Mouse (Mus musculus): ENCODE results near the gene Catsperz. TPM values are rescaled to one million over a fixed set of nuclear protein-coding genes. Genes with fewer than 3 reads are reported as not detected.
"Not testable (repeated sequence)": the region's sequence is repeated elsewhere in the genome, so short reads cannot be mapped to it uniquely, and the experiment has no call there.

Catsperz gene
- polyA plus RNA-seq, 1 experiment from 2014 or later, result not detected

- peaks cover 31% of the 10 kb centered on the region for H3K36me3 ChIP-seq
- 81% methylated on average over 4 of the region's 4 CpGs for WGBS
- no peak for DNase-seq (ENCODE audit: low spot score)
Observed at GRCm38 (mm10) chr19:6916496-6916895, 8.7 kb downstream of the Catsperz start.

GRCm38 (mm10) chr19:6915276-6915675 is 9.9 kb downstream of the Catsperz start:
- H3K36me3 ChIP-seq, result peaks cover 38% of the 10 kb centered on the region
- H3K27ac ChIP-seq, result no peak overlapping the region
- H3K27me3 ChIP-seq (ENCODE audit: insufficient read depth, poor library complexity, severe bottlenecking), result no peaks in the 10 kb centered on the region
- no peak for DNase-seq (ENCODE audit: low spot score)
- H3K4me3 ChIP-seq, result no peak overlapping the region
- H3K4me1 ChIP-seq (replicated peaks), result peaks cover 30% of the 10 kb centered on the region
- no peaks in the 10 kb centered on the region for H3K9me3 ChIP-seq
- 92% methylated on average over 4 of the region's 4 CpGs for WGBS

More at GRCm38 (mm10) chr19:6916496-6916895, 8.7 kb downstream of the Catsperz start:
- H3K9me3 ChIP-seq, result no peaks in the 10 kb centered on the region
- peaks cover 31% of the 10 kb centered on the region for H3K4me1 ChIP-seq (replicated peaks)
- H3K27ac ChIP-seq, result no peak overlapping the region
- no peak overlapping the region for H3K4me3 ChIP-seq
- H3K27me3 ChIP-seq (ENCODE audit: insufficient read depth, poor library complexity, severe bottlenecking), result no peaks in the 10 kb centered on the region

GRCm38 (mm10) chr19:6914540-6914939 is 10.6 kb downstream of the Catsperz start:
- H3K4me3 ChIP-seq, result no peak overlapping the region
- peaks cover 38% of the 10 kb centered on the region for H3K36me3 ChIP-seq
- H3K27ac ChIP-seq, result no peak overlapping the region
- DNase-seq (ENCODE audit: low spot score), result no peak
- H3K4me1 ChIP-seq (replicated peaks), result peaks cover 23% of the 10 kb centered on the region
- no peaks in the 10 kb centered on the region for H3K9me3 ChIP-seq
- no peaks in the 10 kb centered on the region for H3K27me3 ChIP-seq (ENCODE audit: insufficient read depth, poor library complexity, severe bottlenecking)
- 92% methylated on average over 9 of the region's 9 CpGs for WGBS

GRCm38 (mm10) chr19:6913991-6914390 is 11.2 kb downstream of the Catsperz start:
- peaks cover 38% of the 10 kb centered on the region for H3K36me3 ChIP-seq
- no peak overlapping the region for H3K27ac ChIP-seq
- H3K4me3 ChIP-seq, result 0 out of 2 replicates have a peak overlapping the region, but pooled peaks have one; percentile 1
- no peak for DNase-seq (ENCODE audit: low spot score)
- WGBS, result 84% methylated on average over 11 of the region's 11 CpGs
- H3K27me3 ChIP-seq (ENCODE audit: insufficient read depth, poor library complexity, severe bottlenecking), result no peaks in the 10 kb centered on the region
- H3K9me3 ChIP-seq, result no peaks in the 10 kb centered on the region
- peaks cover 25% of the 10 kb centered on the region for H3K4me1 ChIP-seq (replicated peaks)

GRCm38 (mm10) chr19:6913036-6913435 is 12.1 kb downstream of the Catsperz start:
- Histone ChIP-seq H3K27ac (no peak overlapping the region), H3K36me3 (peaks cover 38% of the 10 kb centered on the region), H3K9me3 (no peaks in the 10 kb centered on the region), H3K4me1 (replicated peaks) (peaks cover 35% of the 10 kb centered on the region), H3K4me3 (no peak overlapping the region), H3K27me3 (ENCODE audit: insufficient read depth, poor library complexity, severe bottlenecking) (no peaks in the 10 kb centered on the region)
- DNase-seq (ENCODE audit: low spot score), result no peak
- WGBS, result 89% methylated on average over 6 of the region's 6 CpGs

- no peak for DNase-seq (ENCODE audit: low spot score)
- Histone ChIP-seq H3K9me3 (no peaks in the 10 kb centered on the region), H3K27ac (no peak overlapping the region), H3K4me3 (no peak overlapping the region), H3K27me3 (ENCODE audit: insufficient read depth, poor library complexity, severe bottlenecking) (no peaks in the 10 kb centered on the region), H3K36me3 (peaks cover 39% of the 10 kb centered on the region), H3K4me1 (replicated peaks) (peaks cover 41% of the 10 kb centered on the region)
- 93% methylated on average over 15 of the region's 15 CpGs for WGBS
Observed at GRCm38 (mm10) chr19:6912205-6912970, 12.8 kb downstream of the Catsperz start.

GRCm38 (mm10) chr19:6911101-6912074 is 13.8 kb downstream of the Catsperz start:
- WGBS, result 87% methylated on average over 19 of the region's 19 CpGs
- H3K27me3 ChIP-seq (ENCODE audit: insufficient read depth, poor library complexity, severe bottlenecking), result no peaks in the 10 kb centered on the region
- peaks cover 49% of the 10 kb centered on the region for H3K36me3 ChIP-seq
- DNase-seq (ENCODE audit: low spot score), result no peak
- peak overlapping the region; percentile 71 for H3K4me3 ChIP-seq
- no peak overlapping the region; the same call in 1 of the 2 replicates for H3K27ac ChIP-seq
- peaks cover 46% of the 10 kb centered on the region for H3K4me1 ChIP-seq (replicated peaks)
- no peaks in the 10 kb centered on the region for H3K9me3 ChIP-seq

GRCm38 (mm10) chr19:6910306-6910705 is 14.9 kb downstream of the Catsperz start:
- peaks cover 60% of the 10 kb centered on the region for H3K36me3 ChIP-seq
- under 1% methylated on average over 30 of the region's 30 CpGs for WGBS
- H3K4me3 ChIP-seq, result peak overlapping the region; percentile 71
- DNase-seq (ENCODE audit: low spot score), result peak; percentile 52
- not testable (repeated sequence) for H3K9me3 ChIP-seq; H3K27me3 ChIP-seq (ENCODE audit: insufficient read depth, poor library complexity, severe bottlenecking)
- H3K4me1 ChIP-seq (replicated peaks), result peaks cover 46% of the 10 kb centered on the region
- H3K27ac ChIP-seq, result peak overlapping the region; percentile 90

GRCm38 (mm10) chr19:6909507-6910289 is 15.5 kb downstream of the Catsperz start, which contains the start of the genes Trmt112 and Prdx5:
Trmt112 (plus strand) TSS chr19:6909698.
Prdx5 (minus strand) TSS chr19:6910106.
- Histone ChIP-seq H3K27me3 (ENCODE audit: insufficient read depth, poor library complexity, severe bottlenecking) (no peaks in the 10 kb centered on the region), H3K4me3 (peak within 1 kb of the TSS; percentile 71), H3K9me3 (no peaks in the 10 kb centered on the region), H3K27ac (peak within 1 kb of the TSS; percentile 90), H3K4me1 (replicated peaks) (peaks cover 46% of the 10 kb centered on the region), H3K36me3 (peaks cover 66% of the 10 kb centered on the region)
- peak; percentile 93 for DNase-seq (ENCODE audit: low spot score)
- whole genome bisulfite sequencing, result under 1% methylated on average over 65 of the region's 65 CpGs

GRCm38 (mm10) chr19:6909021-6909420 is 16.2 kb downstream of the Catsperz start:
- Histone ChIP-seq H3K27ac (peak overlapping the region; percentile 90), H3K4me3 (peak overlapping the region; percentile 71), H3K4me1 (replicated peaks) (peaks cover 44% of the 10 kb centered on the region), H3K36me3 (peaks cover 66% of the 10 kb centered on the region), H3K9me3 (no peaks in the 10 kb centered on the region), H3K27me3 (ENCODE audit: insufficient read depth, poor library complexity, severe bottlenecking) (no peaks in the 10 kb centered on the region)
- WGBS, result 12% methylated on average over 11 of the region's 11 CpGs
- no peak for DNase-seq (ENCODE audit: low spot score)

GRCm38 (mm10) chr19:6907811-6908540 is 17.2 kb downstream of the Catsperz start:
- H3K4me1 ChIP-seq (replicated peaks), result peaks cover 42% of the 10 kb centered on the region
- peak overlapping the region; percentile 71 for H3K4me3 ChIP-seq
- peak overlapping the region; percentile 17; the same call in 1 of the 2 replicates for H3K27ac ChIP-seq
- 90% methylated on average over 7 of the region's 7 CpGs for WGBS
- H3K27me3 ChIP-seq (ENCODE audit: insufficient read depth, poor library complexity, severe bottlenecking), result no peaks in the 10 kb centered on the region
- no peak for DNase-seq (ENCODE audit: low spot score)
- no peaks in the 10 kb centered on the region for H3K9me3 ChIP-seq
- H3K36me3 ChIP-seq, result peaks cover 59% of the 10 kb centered on the region

Measured in hindbrain, embryonic 10.5 days (tissue).